Mouse (Mus musculus) CH12.LX (cell line): Measurements from ENCODE around the gene Nkain1. TPM values are rescaled to one million over a fixed set of nuclear protein-coding genes. Genes with fewer than 3 reads are reported as not detected.

Experiments used
- DNase-seq: peaks from one replicate; pipeline ENCODE4 v3.0.0-alpha.2; 2013; ENCODE audit errors: extremely low read depth
- H3K27ac ChIP-seq: 2 replicates; pipeline ENCODE4 v1.5.1; 2012; ENCODE audit warnings: low read depth, mild to moderate bottlenecking, control low read depth, moderate library complexity; ENCODE audit not compliant: insufficient read depth
- H3K27me3 ChIP-seq: replicated peaks from 2 replicates; pipeline ENCODE3; 2012; ENCODE audit warnings: inconsistent platforms
- H3K36me3 ChIP-seq, 2 experiments: replicated peaks in 1 of 2; 2 replicates each; pipeline versions ENCODE3 to v1.6.1; 2012; ENCODE audit warnings: inconsistent platforms in 1 of 2, low read length in 1 of 2, mild to moderate bottlenecking in 1 of 2, mixed read lengths in 1 of 2, moderate library complexity in 1 of 2; ENCODE audit not compliant: control insufficient read depth in 1 of 2, insufficient read depth in 1 of 2
- H3K4me1 ChIP-seq, 2 experiments: 2 replicates each; pipeline ENCODE4 v1.6.1; 2012; ENCODE audit warnings: inconsistent platforms in 1 of 2, moderate library complexity in 1 of 2; ENCODE audit not compliant: insufficient read depth in 2 of 2, control insufficient read depth in 1 of 2
- H3K4me2 ChIP-seq: 2 replicates; pipeline ENCODE4 v1.6.1; 2012; ENCODE audit warnings: low read depth, mild to moderate bottlenecking, control low read depth; ENCODE audit not compliant: poor library complexity, insufficient read depth, severe bottlenecking
- H3K4me3 ChIP-seq, 3 experiments: fragments of 150-350 bp in 1 of 3; sonication (generic) in 1 of 3; replicated peaks in 1 of 3; 2 replicates each; pipeline versions ENCODE3 to v1.5.1; 2011 to 2012; ENCODE audit warnings: low read depth in 2 of 3, low read length in 2 of 3, mild to moderate bottlenecking in 2 of 3, moderate library complexity in 2 of 3, control low read depth in 1 of 3, improper control_type of control experiment in 1 of 3, inconsistent platforms in 1 of 3, mixed read lengths in 1 of 3; ENCODE audit not compliant: poor library complexity in 1 of 3
- H3K79me2 ChIP-seq: replicated peaks from 2 replicates; pipeline ENCODE4 v1.6.1; 2012; ENCODE audit warnings: mild to moderate bottlenecking, moderate library complexity; ENCODE audit not compliant: control insufficient read depth, poor library complexity, insufficient read depth, severe bottlenecking; ENCODE audit errors: extremely low read depth
- H3K9ac ChIP-seq: 2 replicates; pipeline ENCODE4 v1.6.1; 2012; ENCODE audit warnings: low read depth, mild to moderate bottlenecking, control low read depth, moderate library complexity; ENCODE audit not compliant: insufficient read depth
- H3K9me3 ChIP-seq: replicated peaks from 2 replicates; pipeline ENCODE3; 2012; ENCODE audit warnings: low read length, inconsistent platforms, mixed read lengths
- BHLHE40 ChIP-seq: IDR thresholded peaks from 2 replicates; pipeline ENCODE4 v1.6.1; 2011; ENCODE audit warnings: mild to moderate bottlenecking, low read depth, low read length, improper control_type of control experiment
- CHD1 ChIP-seq: IDR thresholded peaks from 2 replicates; pipeline ENCODE4 v1.6.1; 2012; ENCODE audit warnings: low read depth, low read length, improper control_type of control experiment, inconsistent platforms
- CHD2 ChIP-seq: IDR thresholded peaks from 2 replicates; pipeline ENCODE4 v1.6.1; 2011; ENCODE audit warnings: low read length, improper control_type of control experiment
- CTCF ChIP-seq, 2 experiments: IDR thresholded peaks in 1 of 2; conservative IDR thresholded peaks in 1 of 2; 2 replicates each; pipeline ENCODE4 v1.5.1; 2011 to 2012; ENCODE audit warnings: low read depth in 2 of 2, low read length in 2 of 2, improper control_type of control experiment in 1 of 2, inconsistent platforms in 1 of 2, mild to moderate bottlenecking in 1 of 2, moderate library complexity in 1 of 2
- E2F4 ChIP-seq: IDR thresholded peaks from 2 replicates; pipeline ENCODE4 v1.6.1; 2011; ENCODE audit warnings: low read depth, low read length, improper control_type of control experiment; ENCODE audit not compliant: insufficient replicate concordance
- ELF1 ChIP-seq: IDR thresholded peaks from 2 replicates; pipeline ENCODE4 v1.6.1; 2014; ENCODE audit warnings: low read depth, mild to moderate bottlenecking, inconsistent platforms, low read length, improper control_type of control experiment
- EP300 ChIP-seq: IDR thresholded peaks from 2 replicates; pipeline ENCODE4 v1.6.1; 2011; ENCODE audit warnings: low read length, improper control_type of control experiment
- ETS1 ChIP-seq: conservative IDR thresholded peaks from 2 replicates; pipeline ENCODE4 v1.6.1; 2012; ENCODE audit warnings: low read depth, mild to moderate bottlenecking, inconsistent platforms, low read length, improper control_type of control experiment, moderate library complexity
- GABPA ChIP-seq: IDR thresholded peaks from 2 replicates; pipeline ENCODE4 v1.6.1; 2012; ENCODE audit warnings: low read depth, low read length, improper control_type of control experiment, inconsistent platforms; ENCODE audit not compliant: insufficient replicate concordance
- HCFC1 ChIP-seq: IDR thresholded peaks from 2 replicates; pipeline ENCODE4 v1.6.1; 2012; ENCODE audit warnings: low read depth, mild to moderate bottlenecking, inconsistent platforms, low read length, improper control_type of control experiment
- IRF4 ChIP-seq: IDR thresholded peaks from 2 replicates; pipeline ENCODE4 v1.6.1; 2014; ENCODE audit warnings: low read depth, mild to moderate bottlenecking, inconsistent platforms, low read length, improper control_type of control experiment
- JUN ChIP-seq: IDR thresholded peaks from 2 replicates; pipeline ENCODE4 v1.6.1; 2011; ENCODE audit warnings: low read depth, mild to moderate bottlenecking, low read length, improper control_type of control experiment, moderate library complexity; ENCODE audit not compliant: insufficient read depth
- JUND ChIP-seq: conservative IDR thresholded peaks from 2 replicates; pipeline ENCODE4 v1.6.1; 2011; ENCODE audit warnings: low read depth, low read length, improper control_type of control experiment
- KAT2A ChIP-seq: IDR thresholded peaks from 2 replicates; pipeline ENCODE4 v1.6.1; 2012; ENCODE audit warnings: low read length, improper control_type of control experiment, inconsistent platforms; ENCODE audit not compliant: insufficient replicate concordance
- MAFK ChIP-seq: IDR thresholded peaks from 2 replicates; pipeline ENCODE4 v1.6.1; 2011; ENCODE audit warnings: low read length, improper control_type of control experiment; ENCODE audit not compliant: insufficient replicate concordance
- MAX ChIP-seq: IDR thresholded peaks from 2 replicates; pipeline ENCODE4 v1.6.1; 2011; ENCODE audit warnings: low read length, improper control_type of control experiment
- MAZ ChIP-seq: IDR thresholded peaks from 2 replicates; pipeline ENCODE4 v1.6.1; 2012; ENCODE audit warnings: low read depth, mild to moderate bottlenecking, inconsistent platforms, low read length, improper control_type of control experiment, moderate library complexity
- MEF2A ChIP-seq: IDR thresholded peaks from 2 replicates; pipeline ENCODE4 v1.6.1; 2014; ENCODE audit warnings: low read depth, mild to moderate bottlenecking, inconsistent platforms, low read length, improper control_type of control experiment, borderline replicate concordance
- MXI1 ChIP-seq: IDR thresholded peaks from 2 replicates; pipeline ENCODE4 v1.6.1; 2011; ENCODE audit warnings: mild to moderate bottlenecking, low read depth, low read length, improper control_type of control experiment
- MYC ChIP-seq: IDR thresholded peaks from 2 replicates; pipeline ENCODE4 v1.6.1; 2011; ENCODE audit warnings: low read depth, mild to moderate bottlenecking, improper control_type of control experiment, low read length
- NELFE ChIP-seq: IDR thresholded peaks from 2 replicates; pipeline ENCODE4 v1.6.1; 2011; ENCODE audit warnings: low read depth, low read length, improper control_type of control experiment
- NRF1 ChIP-seq: IDR thresholded peaks from 2 replicates; pipeline ENCODE4 v1.6.1; 2014; ENCODE audit warnings: low read depth, mild to moderate bottlenecking, inconsistent platforms, low read length, improper control_type of control experiment, moderate library complexity
- PAX5 ChIP-seq: IDR thresholded peaks from 2 replicates; pipeline ENCODE4 v1.6.1; 2012; ENCODE audit warnings: low read length, inconsistent platforms, mixed read lengths
- POLR2A ChIP-seq: IDR thresholded peaks from 2 replicates; pipeline ENCODE4 v1.6.1; 2011; ENCODE audit warnings: low read depth, mild to moderate bottlenecking, improper control_type of control experiment, low read length
- POLR2AphosphoS2 ChIP-seq: IDR thresholded peaks from 2 replicates; pipeline ENCODE4 v1.6.1; 2011; ENCODE audit warnings: low read depth, low read length, improper control_type of control experiment
- RAD21 ChIP-seq: IDR thresholded peaks from 2 replicates; pipeline ENCODE4 v1.6.1; 2011; ENCODE audit warnings: low read depth, mild to moderate bottlenecking, low read length, improper control_type of control experiment, moderate library complexity
- RCOR1 ChIP-seq: conservative IDR thresholded peaks from 2 replicates; pipeline ENCODE4 v1.6.1; 2012; ENCODE audit warnings: low read depth, mild to moderate bottlenecking, inconsistent platforms, low read length, improper control_type of control experiment
- SIN3A ChIP-seq: IDR thresholded peaks from 2 replicates; pipeline ENCODE4 v1.6.1; 2012; ENCODE audit warnings: low read length, improper control_type of control experiment, inconsistent platforms
- SMC3 ChIP-seq: IDR thresholded peaks from 2 replicates; pipeline ENCODE4 v1.6.1; 2011; ENCODE audit warnings: low read depth, low read length, improper control_type of control experiment
- TBP ChIP-seq: conservative IDR thresholded peaks from 2 replicates; pipeline ENCODE4 v1.6.1; 2011; ENCODE audit warnings: low read depth, low read length, improper control_type of control experiment
- TCF12 ChIP-seq: IDR thresholded peaks from 2 replicates; pipeline ENCODE4 v1.6.1; 2014; ENCODE audit warnings: low read depth, mild to moderate bottlenecking, inconsistent platforms, low read length, improper control_type of control experiment
- UBTF ChIP-seq: IDR thresholded peaks from 2 replicates; pipeline ENCODE4 v1.6.1; 2012; ENCODE audit warnings: low read depth, mild to moderate bottlenecking, inconsistent platforms, low read length, improper control_type of control experiment, moderate library complexity
- USF1 ChIP-seq: IDR thresholded peaks from 2 replicates; pipeline ENCODE4 v1.6.1; 2014; ENCODE audit warnings: low read depth, mild to moderate bottlenecking, inconsistent platforms, low read length, improper control_type of control experiment
- USF2 ChIP-seq: conservative IDR thresholded peaks from 2 replicates; pipeline ENCODE4 v1.6.1; 2011; ENCODE audit warnings: low read depth, low read length, improper control_type of control experiment
- ZC3H11A ChIP-seq: IDR thresholded peaks from 2 replicates; pipeline ENCODE4 v1.6.1; 2012; ENCODE audit warnings: low read depth, mild to moderate bottlenecking, inconsistent platforms, low read length, improper control_type of control experiment
- ZKSCAN1 ChIP-seq: IDR thresholded peaks from 2 replicates; pipeline ENCODE4 v1.6.1; 2012; ENCODE audit warnings: low read depth, inconsistent platforms, low read length, improper control_type of control experiment, borderline replicate concordance
- ZMIZ1 ChIP-seq: IDR thresholded peaks from 2 replicates; pipeline ENCODE4 v1.6.1; 2012; ENCODE audit warnings: low read depth, mild to moderate bottlenecking, inconsistent platforms, low read length, improper control_type of control experiment
- ZNF384 ChIP-seq: IDR thresholded peaks from 2 replicates; pipeline ENCODE4 v1.6.1; 2012; ENCODE audit warnings: low read depth, low read length, improper control_type of control experiment, inconsistent platforms
- dilution Hi-C: fragments of 300-500 bp; cut with MboI; formaldehyde crosslinking; loops from 2 replicates; pipeline ENCODE4 v1.14.3; 2020; ENCODE audit warnings: low sequenced_read_pairs; ENCODE audit not compliant: extremely low pct_unique_long_range_greater_than_20kb, extremely low pct_ligation_motif_present
- in situ Hi-C: fragments of 300-500 bp; cut with MboI; formaldehyde crosslinking; loops from 3 replicates; pipeline ENCODE4 v1.14.3; 2019; ENCODE audit warnings: low sequenced_read_pairs, low pct_ligation_motif_present, low pct_unique_long_range_greater_than_20kb, mixed read lengths
- polyA plus RNA-seq: library from polyadenylated mRNA; unstranded; fragments of >175 nt; gene quantifications from 2 replicates; pipeline ENCODE4 v1.2.1, GENCODE M21; 2012; ENCODE audit warnings: low read depth; ENCODE audit not compliant: insufficient read length
- total RNA-seq, 2 experiments: library from RNA; depleted of rRNA; stranded (reverse); fragments of 300-350 nt in 1 of 2; fragments of >200 nt in 1 of 2; gene quantifications; 2 replicates each; pipeline ENCODE4 v1.2.3; 2012 to 2014

Nkain1 gene
- total and polyA plus RNA-seq, 3 experiments, result 5.5 to 23.1 (median 19.6) TPM

DNA sequence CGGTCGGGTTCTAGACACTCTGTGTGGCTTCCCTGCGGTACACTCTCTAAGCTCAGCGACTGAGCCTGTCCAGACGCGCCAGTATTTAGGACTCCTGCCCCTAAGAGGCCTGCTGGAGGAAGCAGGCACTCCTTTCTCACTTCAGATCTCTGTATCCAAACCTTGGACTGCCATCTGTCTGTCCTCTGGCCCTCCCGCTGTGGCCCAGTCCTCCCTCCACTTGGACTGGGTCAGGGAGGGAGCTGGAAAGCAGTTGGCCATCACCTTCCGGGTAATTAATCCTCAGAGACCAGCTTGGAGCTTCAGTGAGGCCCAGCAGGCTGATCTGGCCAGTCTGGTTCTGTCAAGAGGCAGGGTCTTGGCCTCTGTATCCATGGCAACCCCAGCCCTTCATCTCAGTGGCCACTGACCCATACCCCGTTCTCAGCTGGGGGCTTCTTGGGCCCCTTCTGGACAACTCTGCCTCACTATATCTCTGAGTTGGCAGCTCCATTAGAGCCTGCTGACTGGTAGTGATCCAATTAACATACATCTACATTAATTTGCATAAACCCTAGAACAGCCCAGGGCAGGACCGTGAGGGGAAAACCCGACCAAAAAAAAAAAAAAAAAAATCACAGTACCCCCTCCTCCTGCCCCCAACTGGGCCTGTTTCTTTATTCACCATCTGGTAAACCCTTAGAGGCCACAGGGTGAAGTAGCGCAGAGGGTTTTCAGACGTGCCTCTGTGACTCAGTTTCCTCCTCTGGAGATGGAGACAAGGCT is 27.0 kb downstream of the Nkain1 start:
- Histone ChIP-seq H3K4me1 (peaks cover 22 to 53% of the 10 kb centered on the region in 2 experiments), H3K36me3 (no peaks in the 10 kb centered on the region), H3K27ac (peak overlapping the region; percentile 92), H3K9ac (peak overlapping the region; percentile 66), H3K79me2 (peaks cover 4% of the 10 kb centered on the region; the same call in 1 of the 2 replicates), H3K4me3 (peak overlapping the region in 2 of 3 experiments; percentile 25 to 40), H3K9me3 (peaks cover 4% of the 10 kb centered on the region), H3K27me3 (no peaks in the 10 kb centered on the region), H3K4me2 (peak overlapping the region; percentile 65)
- TF ChIP-seq HCFC1, result no peak
- no peak for TF ChIP-seq CHD2
- TF ChIP-seq POLR2A, result peak; percentile 55
- TF ChIP-seq POLR2AphosphoS2, result no peak
- no peak; the same call in 1 of the 2 replicates for TF ChIP-seq UBTF
- peak; percentile 57; the same call in 1 of the 2 replicates for TF ChIP-seq SIN3A
- no peak for TF ChIP-seq USF1
- TF ChIP-seq PAX5, result no peak
- no peak for TF ChIP-seq MAX
- no peak for TF ChIP-seq CTCF (conservative IDR thresholded peaks at IDR 0.05 in 1 of 2, IDR thresholded peaks at IDR 0.05 in 1 of 2; ENCODE audit: low read depth in 2 of 2, low read length in 2 of 2)
- TF ChIP-seq MXI1, result 0 out of 2 replicates have a peak, but pooled peaks have one; percentile 6
- TF ChIP-seq E2F4, result no peak
- peak; percentile 57 for TF ChIP-seq BHLHE40
- TF ChIP-seq KAT2A, result no peak
- no peak for TF ChIP-seq ZMIZ1
- TF ChIP-seq TCF12, result peak; percentile 66; the same call in 1 of the 2 replicates
- peak; percentile 44; the same call in 1 of the 2 replicates for TF ChIP-seq TBP
- TF ChIP-seq ZKSCAN1, result no peak
- TF ChIP-seq NRF1, result peak; percentile 8; the same call in 1 of the 2 replicates
- peak; percentile 55 for TF ChIP-seq IRF4
- TF ChIP-seq CHD1, result no peak
- TF ChIP-seq MEF2A, result peak; percentile 62
- TF ChIP-seq USF2, result no peak
- TF ChIP-seq MYC, result no peak
- TF ChIP-seq RAD21, result no peak
- no peak; the same call in 1 of the 2 replicates for TF ChIP-seq JUN
- peak; percentile 92 for TF ChIP-seq MAZ
- TF ChIP-seq JUND, result no peak
- peak; percentile 75 for TF ChIP-seq EP300
- no peak for TF ChIP-seq NELFE
- TF ChIP-seq ETS1, result peak; percentile 65
- TF ChIP-seq ZNF384, result peak; percentile 98
- no peak for TF ChIP-seq RCOR1
- TF ChIP-seq SMC3, result no peak
- TF ChIP-seq ZC3H11A, result no peak
- peak; percentile 32; the same call in 1 of the 2 replicates for TF ChIP-seq MAFK
- no peak for TF ChIP-seq GABPA
- TF ChIP-seq ELF1, result peak; percentile 31; the same call in 1 of the 2 replicates
- dilution Hi-C loops, result no loop called here
- in situ Hi-C loops, result no loop called here
- peak; percentile 79 for DNase-seq
